Mouse (Mus musculus): ENCODE results near the gene Kdm4c. TPM values are rescaled to one million over a fixed set of nuclear protein-coding genes. Genes with fewer than 3 reads are reported as not detected.
A peak's percentile ranks its signal among the peaks of the same experiment; 100 is the strongest.

Gene Kdm4c
- polyA plus RNA-seq, 1 experiment from 2014 or later, result 8.9 TPM

- no peak for ATAC-seq
- TF ChIP-seq CTCF (IDR thresholded peaks at IDR 0.05) (no peak), EP300 (IDR thresholded peaks at IDR 0.05) (no peak)
Observed at GRCm38 (mm10) chr4:74305315-74306105, 63.2 kb downstream of the Kdm4c start.

GRCm38 (mm10) chr4:74311135-74311534 is 68.8 kb downstream of the Kdm4c start:
- ATAC-seq, result no peak
- 79% methylated on average over 5 of the region's 5 CpGs for WGBS
- Histone ChIP-seq H3K36me3 (ENCODE audit: insufficient read depth, low read length) (no peaks in the 10 kb centered on the region), H3K9ac (replicated peaks; ENCODE audit: low read depth) (no peak overlapping the region), H3K27me3 (replicated peaks; ENCODE audit: insufficient read depth, low read length) (no peaks in the 10 kb centered on the region), H3K4me2 (replicated peaks; ENCODE audit: low read depth, low read length) (no peak overlapping the region), H3K4me1 (ENCODE audit: insufficient read depth, low read depth, low read length) (no peaks in the 10 kb centered on the region), H3K27ac (ENCODE audit: low read length) (no peak overlapping the region), H3K4me3 (ENCODE audit: low read depth, low read length) (no peak overlapping the region), H3K9me3 (ENCODE audit: low read length) (no peaks in the 10 kb centered on the region)
- no peak for DNase-seq (ENCODE audit: low spot score)
- no peak for TF ChIP-seq CTCF (IDR thresholded peaks at IDR 0.05)

More at GRCm38 (mm10) chr4:74305315-74306105, 63.2 kb downstream of the Kdm4c start:
- WGBS, result 83% methylated on average over 5 of the region's 5 CpGs
- peak; percentile 10 for DNase-seq (ENCODE audit: low spot score)
- no peak overlapping the region for H3K27ac ChIP-seq (ENCODE audit: low read length)
- no peak overlapping the region for H3K9ac ChIP-seq (replicated peaks; ENCODE audit: low read depth)
- H3K4me3 ChIP-seq (ENCODE audit: low read depth, low read length), result no peak overlapping the region
- no peaks in the 10 kb centered on the region for H3K9me3 ChIP-seq (ENCODE audit: low read length)
- H3K4me2 ChIP-seq (replicated peaks; ENCODE audit: low read depth, low read length), result no peak overlapping the region
- H3K4me1 ChIP-seq (ENCODE audit: insufficient read depth, low read depth, low read length), result no peaks in the 10 kb centered on the region
- no peaks in the 10 kb centered on the region for H3K36me3 ChIP-seq (ENCODE audit: insufficient read depth, low read length)
- H3K27me3 ChIP-seq (replicated peaks; ENCODE audit: insufficient read depth, low read length), result no peaks in the 10 kb centered on the region

- DNase-seq (ENCODE audit: low spot score) (no peak), ATAC-seq (no peak)
- H3K9ac ChIP-seq (replicated peaks; ENCODE audit: low read depth), result no peak overlapping the region
- no peak for TF ChIP-seq EP300 (IDR thresholded peaks at IDR 0.05)
- TF ChIP-seq CTCF (IDR thresholded peaks at IDR 0.05), result no peak
- no peaks in the 10 kb centered on the region for H3K36me3 ChIP-seq (ENCODE audit: insufficient read depth, low read length)
- H3K9me3 ChIP-seq (ENCODE audit: low read length), result no peaks in the 10 kb centered on the region
- no peak overlapping the region for H3K27ac ChIP-seq (ENCODE audit: low read length)
- no peaks in the 10 kb centered on the region for H3K27me3 ChIP-seq (replicated peaks; ENCODE audit: insufficient read depth, low read length)
- H3K4me1 ChIP-seq (ENCODE audit: insufficient read depth, low read depth, low read length), result no peaks in the 10 kb centered on the region
- 91% methylated on average over 2 of the region's 2 CpGs for WGBS
- no peak overlapping the region for H3K4me3 ChIP-seq (ENCODE audit: low read depth, low read length)
- H3K4me2 ChIP-seq (replicated peaks; ENCODE audit: low read depth, low read length), result no peak overlapping the region
Observed at GRCm38 (mm10) chr4:74312858-74313257, 70.6 kb downstream of the Kdm4c start.

GRCm38 (mm10) chr4:74315388-74315787 is 73.1 kb downstream of the Kdm4c start:
- Histone ChIP-seq H3K27me3 (replicated peaks; ENCODE audit: insufficient read depth, low read length) (no peaks in the 10 kb centered on the region), H3K36me3 (ENCODE audit: insufficient read depth, low read length) (no peaks in the 10 kb centered on the region), H3K4me3 (ENCODE audit: low read depth, low read length) (no peak overlapping the region), H3K9ac (replicated peaks; ENCODE audit: low read depth) (no peak overlapping the region), H3K4me2 (replicated peaks; ENCODE audit: low read depth, low read length) (no peak overlapping the region), H3K9me3 (ENCODE audit: low read length) (no peaks in the 10 kb centered on the region), H3K4me1 (ENCODE audit: insufficient read depth, low read depth, low read length) (no peaks in the 10 kb centered on the region), H3K27ac (ENCODE audit: low read length) (no peak overlapping the region)
- no peak for DNase-seq (ENCODE audit: low spot score)
- TF ChIP-seq EP300 (IDR thresholded peaks at IDR 0.05), result no peak
- no peak for TF ChIP-seq CTCF (IDR thresholded peaks at IDR 0.05)
- no peak for ATAC-seq
- 97% methylated on average over 5 of the region's 5 CpGs for WGBS

- no peak for ATAC-seq
- 95% methylated on average over 1 of the region's 1 CpGs for WGBS
Observed at GRCm38 (mm10) chr4:74319313-74319712, 77.0 kb downstream of the Kdm4c start.

GRCm38 (mm10) chr4:74357479-74357878 is 115.2 kb downstream of the Kdm4c start:
- Histone ChIP-seq H3K4me1 (ENCODE audit: insufficient read depth, low read depth, low read length) (no peaks in the 10 kb centered on the region), H3K36me3 (ENCODE audit: insufficient read depth, low read length) (peaks cover 4% of the 10 kb centered on the region; the same call in 1 of the 2 replicates), H3K27me3 (replicated peaks; ENCODE audit: insufficient read depth, low read length) (no peaks in the 10 kb centered on the region), H3K9me3 (ENCODE audit: low read length) (no peaks in the 10 kb centered on the region), H3K4me2 (replicated peaks; ENCODE audit: low read depth, low read length) (no peak overlapping the region), H3K9ac (replicated peaks; ENCODE audit: low read depth) (no peak overlapping the region), H3K27ac (ENCODE audit: low read length) (no peak overlapping the region), H3K4me3 (ENCODE audit: low read depth, low read length) (no peak overlapping the region)
- no peak for DNase-seq (ENCODE audit: low spot score)
- WGBS, result 79% methylated on average over 4 of the region's 4 CpGs
- ATAC-seq, result no peak
- TF ChIP-seq EP300 (IDR thresholded peaks at IDR 0.05) (no peak), CTCF (IDR thresholded peaks at IDR 0.05) (no peak)

More at GRCm38 (mm10) chr4:74319313-74319712, 77.0 kb downstream of the Kdm4c start:
- Histone ChIP-seq H3K9ac (replicated peaks; ENCODE audit: low read depth) (no peak overlapping the region), H3K9me3 (ENCODE audit: low read length) (no peaks in the 10 kb centered on the region), H3K36me3 (ENCODE audit: insufficient read depth, low read length) (no peaks in the 10 kb centered on the region), H3K4me2 (replicated peaks; ENCODE audit: low read depth, low read length) (no peak overlapping the region), H3K27ac (ENCODE audit: low read length) (no peak overlapping the region), H3K4me1 (ENCODE audit: insufficient read depth, low read depth, low read length) (no peaks in the 10 kb centered on the region), H3K27me3 (replicated peaks; ENCODE audit: insufficient read depth, low read length) (no peaks in the 10 kb centered on the region), H3K4me3 (ENCODE audit: low read depth, low read length) (no peak overlapping the region)
- TF ChIP-seq CTCF (IDR thresholded peaks at IDR 0.05) (no peak), EP300 (IDR thresholded peaks at IDR 0.05) (no peak)
- no peak for DNase-seq (ENCODE audit: low spot score)

Data from lung, postnatal 0 days (tissue).